Mouse (Mus musculus) liver, embryonic 14.5 days (tissue): ENCODE measurements around the gene Zfp655.

Experiments
- CTCF ChIP-seq: IDR thresholded peaks from 2 replicates; pipeline ENCODE4 v1.5.1; 2016; ENCODE audit warnings: antibody characterized with exemption, low read depth, control low read depth
- EP300 ChIP-seq: IDR thresholded peaks from 2 replicates; pipeline ENCODE4 v1.6.1; 2016; ENCODE audit warnings: antibody characterized with exemption, low read depth

GRCm38 (mm10) chr5:145202446-145202845 lies 29.1 kb upstream of the Zfp655 start:
- TF ChIP-seq EP300 (no peak), CTCF (no peak)
